Mouse (Mus musculus): ENCODE data around the gene Lrguk. TPM values are rescaled to one million over a fixed set of nuclear protein-coding genes. Genes with fewer than 3 reads are reported as not detected.

Lrguk gene
- polyA plus RNA-seq, 1 experiment = 1.3 TPM

GRCm38 (mm10) chr6:34116838-34117478 is 87.7 kb downstream of the Lrguk start:
- TF ChIP-seq CTCF (IDR thresholded peaks at IDR 0.05; ENCODE audit: extremely low read depth, insufficient read depth, low read length) = no peak
- Histone ChIP-seq H3K4me1 (ENCODE audit: control insufficient read depth, insufficient read depth, low read length) (no peaks in the 10 kb centered on the region), H3K4me3 (ENCODE audit: insufficient read depth, low read length) (no peak overlapping the region), H3K27ac (ENCODE audit: insufficient read depth, low read length) (no peak overlapping the region)

GRCm38 (mm10) chr6:34124401-34124800 is 95.2 kb downstream of the Lrguk start:
- TF ChIP-seq POLR2A (IDR thresholded peaks at IDR 0.05; ENCODE audit: extremely low read depth, insufficient read depth, low read length) (no peak), CTCF (IDR thresholded peaks at IDR 0.05; ENCODE audit: extremely low read depth, insufficient read depth, low read length) (no peak)
- Histone ChIP-seq H3K4me1 (ENCODE audit: control insufficient read depth, insufficient read depth, low read length) (peaks cover 3% of the 10 kb centered on the region), H3K27ac (ENCODE audit: insufficient read depth, low read length) (no peak overlapping the region), H3K4me3 (ENCODE audit: insufficient read depth, low read length) (no peak overlapping the region)

- no peak overlapping the region for H3K4me3 ChIP-seq (ENCODE audit: insufficient read depth, low read length)
- peaks cover 1% of the 10 kb centered on the region; the same call in 1 of the 2 replicates for H3K4me1 ChIP-seq (ENCODE audit: control insufficient read depth, insufficient read depth, low read length)
- no peak overlapping the region for H3K27ac ChIP-seq (ENCODE audit: insufficient read depth, low read length)
- TF ChIP-seq CTCF (IDR thresholded peaks at IDR 0.05; ENCODE audit: extremely low read depth, insufficient read depth, low read length) (no peak), POLR2A (IDR thresholded peaks at IDR 0.05; ENCODE audit: extremely low read depth, insufficient read depth, low read length) (no peak)
These were observed 100.0 kb downstream of the Lrguk start for GRCm38 (mm10) chr6:34129261-34129660.

GRCm38 (mm10) chr6:34132391-34132790 is 103.1 kb downstream of the Lrguk start:
- H3K4me3 ChIP-seq (ENCODE audit: insufficient read depth, low read length) = no peak overlapping the region
- no peaks in the 10 kb centered on the region for H3K4me1 ChIP-seq (ENCODE audit: control insufficient read depth, insufficient read depth, low read length)
- TF ChIP-seq POLR2A (IDR thresholded peaks at IDR 0.05; ENCODE audit: extremely low read depth, insufficient read depth, low read length) (no peak), CTCF (IDR thresholded peaks at IDR 0.05; ENCODE audit: extremely low read depth, insufficient read depth, low read length) (no peak)
- no peak overlapping the region for H3K27ac ChIP-seq (ENCODE audit: insufficient read depth, low read length)

GRCm38 (mm10) chr6:34138366-34138765 is 109.1 kb downstream of the Lrguk start:
- TF ChIP-seq POLR2A (IDR thresholded peaks at IDR 0.05; ENCODE audit: extremely low read depth, insufficient read depth, low read length) (no peak), CTCF (IDR thresholded peaks at IDR 0.05; ENCODE audit: extremely low read depth, insufficient read depth, low read length) (no peak)
- H3K4me3 ChIP-seq (ENCODE audit: insufficient read depth, low read length) = no peak overlapping the region
- no peak overlapping the region for H3K27ac ChIP-seq (ENCODE audit: insufficient read depth, low read length)
- H3K4me1 ChIP-seq (ENCODE audit: control insufficient read depth, insufficient read depth, low read length) = no peaks in the 10 kb centered on the region

- TF ChIP-seq POLR2A (IDR thresholded peaks at IDR 0.05; ENCODE audit: extremely low read depth, insufficient read depth, low read length) (no peak), CTCF (IDR thresholded peaks at IDR 0.05; ENCODE audit: extremely low read depth, insufficient read depth, low read length) (no peak)
- Histone ChIP-seq H3K27ac (ENCODE audit: insufficient read depth, low read length) (no peak overlapping the region), H3K4me3 (ENCODE audit: insufficient read depth, low read length) (no peak overlapping the region), H3K4me1 (ENCODE audit: control insufficient read depth, insufficient read depth, low read length) (no peaks in the 10 kb centered on the region)
These were observed 113.7 kb downstream of the Lrguk start for GRCm38 (mm10) chr6:34142931-34143330.

- no peak for TF ChIP-seq CTCF (IDR thresholded peaks at IDR 0.05; ENCODE audit: extremely low read depth, insufficient read depth, low read length)
These were observed 116.8 kb downstream of the Lrguk start for GRCm38 (mm10) chr6:34146042-34146441.

GRCm38 (mm10) chr6:34148021-34148420 is 118.8 kb downstream of the Lrguk start:
- Histone ChIP-seq H3K4me3 (ENCODE audit: insufficient read depth, low read length) (no peak overlapping the region), H3K4me1 (ENCODE audit: control insufficient read depth, insufficient read depth, low read length) (no peaks in the 10 kb centered on the region; the same call in 1 of the 2 replicates), H3K27ac (ENCODE audit: insufficient read depth, low read length) (no peak overlapping the region)
- TF ChIP-seq POLR2A (IDR thresholded peaks at IDR 0.05; ENCODE audit: extremely low read depth, insufficient read depth, low read length) (no peak), CTCF (IDR thresholded peaks at IDR 0.05; ENCODE audit: extremely low read depth, insufficient read depth, low read length) (no peak)

More at GRCm38 (mm10) chr6:34146042-34146441, 116.8 kb downstream of the Lrguk start:
- no peaks in the 10 kb centered on the region for H3K4me1 ChIP-seq (ENCODE audit: control insufficient read depth, insufficient read depth, low read length)
- no peak overlapping the region for H3K27ac ChIP-seq (ENCODE audit: insufficient read depth, low read length)
- no peak overlapping the region for H3K4me3 ChIP-seq (ENCODE audit: insufficient read depth, low read length)

GRCm38 (mm10) chr6:34148639-34149038 is 119.4 kb downstream of the Lrguk start:
- Histone ChIP-seq H3K4me1 (ENCODE audit: control insufficient read depth, insufficient read depth, low read length) (no peaks in the 10 kb centered on the region; the same call in 1 of the 2 replicates), H3K27ac (ENCODE audit: insufficient read depth, low read length) (no peak overlapping the region), H3K4me3 (ENCODE audit: insufficient read depth, low read length) (no peak overlapping the region)
- TF ChIP-seq POLR2A (IDR thresholded peaks at IDR 0.05; ENCODE audit: extremely low read depth, insufficient read depth, low read length) (no peak), CTCF (IDR thresholded peaks at IDR 0.05; ENCODE audit: extremely low read depth, insufficient read depth, low read length) (no peak)

GRCm38 (mm10) chr6:34149066-34149465 is 119.8 kb downstream of the Lrguk start:
- Histone ChIP-seq H3K4me1 (ENCODE audit: control insufficient read depth, insufficient read depth, low read length) (no peaks in the 10 kb centered on the region; the same call in 1 of the 2 replicates), H3K27ac (ENCODE audit: insufficient read depth, low read length) (no peak overlapping the region), H3K4me3 (ENCODE audit: insufficient read depth, low read length) (no peak overlapping the region)
- no peak for TF ChIP-seq POLR2A (IDR thresholded peaks at IDR 0.05; ENCODE audit: extremely low read depth, insufficient read depth, low read length)
- no peak for TF ChIP-seq CTCF (IDR thresholded peaks at IDR 0.05; ENCODE audit: extremely low read depth, insufficient read depth, low read length)
